Mouse (Mus musculus) adrenal gland, adult 8-10 months (tissue): ENCODE measurements at regions not wholly inside any gene's neighbourhood (a gene's known extent, or its start where the extent isn't known, plus 50 kb on each side); places are given as distances from the start of the nearest gene placed in this dataset.

Experiments used
- DNase-seq: peaks from one replicate; pipeline ENCODE4 v3.0.0; 2022

GRCm38 (mm10) chr14:47862556-47862955, 214.3 kb downstream of the Ktn1 start:
- DNase-seq = no peak

DNA sequence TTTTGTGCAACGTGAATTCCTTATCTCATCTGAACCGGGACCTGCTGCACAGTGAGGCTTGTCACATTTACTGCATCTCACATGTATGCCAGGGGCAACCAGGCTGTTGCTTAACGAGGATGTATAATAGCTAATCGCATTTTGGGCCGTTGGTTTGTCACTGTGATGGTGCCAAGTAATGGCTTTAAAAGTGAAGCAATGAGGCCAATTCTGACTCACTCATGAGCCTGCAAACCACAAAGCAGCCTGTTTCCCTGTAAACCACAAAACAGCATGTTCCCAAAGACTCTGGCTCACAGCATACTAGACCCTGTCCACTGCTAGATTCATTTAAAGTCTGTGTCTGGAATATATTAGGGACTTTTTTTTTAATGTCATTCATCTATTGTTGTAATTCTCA, 214.8 kb downstream of the Ktn1 start:
- DNase-seq = peak; percentile 18

- DNase-seq = no peak
These were observed 215.5 kb downstream of the Ktn1 start for GRCm38 (mm10) chr14:47863701-47864100.

- DNase-seq = no peak
These were observed 218.8 kb downstream of the Ktn1 start for GRCm38 (mm10) chr14:47867017-47867416.

DNA sequence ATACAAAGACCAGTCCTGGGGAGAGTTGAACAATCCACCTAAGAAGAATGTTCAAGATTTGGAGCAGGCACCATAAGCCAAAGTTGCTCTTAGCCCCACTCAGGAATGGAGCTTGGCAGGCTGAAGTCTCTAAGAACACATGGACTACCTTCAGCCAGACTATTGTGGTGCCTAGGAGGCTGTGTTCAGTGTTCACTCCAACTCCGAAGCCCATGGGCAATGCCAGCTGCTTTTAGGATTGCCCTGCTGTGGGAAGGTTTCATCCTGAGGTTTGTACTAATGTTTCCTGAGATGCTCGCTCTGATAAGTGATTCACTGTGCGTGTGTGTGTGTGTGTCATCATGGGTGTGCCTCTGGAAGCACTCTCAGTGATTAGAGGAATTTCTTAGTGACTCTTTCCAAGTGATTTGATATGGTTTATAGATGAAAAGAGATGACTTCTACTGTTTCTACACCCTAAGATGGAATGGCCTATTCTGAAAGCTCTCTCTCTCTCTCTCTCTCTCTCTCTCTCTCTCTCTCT, 220.1 kb downstream of the Ktn1 start:
- no peak for DNase-seq

DNA sequence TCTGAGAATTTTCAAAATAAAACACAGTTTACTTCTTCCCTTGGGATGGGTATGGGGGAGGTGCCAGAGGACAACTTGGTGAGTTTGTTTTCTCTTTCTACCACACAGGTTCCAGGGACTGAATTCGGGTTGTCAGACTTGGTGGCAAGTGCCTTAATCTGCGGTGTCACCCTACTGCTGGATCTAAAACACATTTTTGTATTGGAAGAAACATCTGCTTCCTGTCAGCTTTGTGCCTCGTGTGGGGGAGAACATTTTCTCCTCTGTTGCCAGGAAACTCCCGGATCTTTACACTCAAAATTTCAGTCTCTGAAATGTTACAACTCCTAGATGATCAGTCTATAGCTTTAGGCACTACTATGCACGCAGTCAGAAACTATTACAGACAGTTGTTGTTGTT, 228.3 kb downstream of the Ktn1 start:
- DNase-seq = no peak

DNA sequence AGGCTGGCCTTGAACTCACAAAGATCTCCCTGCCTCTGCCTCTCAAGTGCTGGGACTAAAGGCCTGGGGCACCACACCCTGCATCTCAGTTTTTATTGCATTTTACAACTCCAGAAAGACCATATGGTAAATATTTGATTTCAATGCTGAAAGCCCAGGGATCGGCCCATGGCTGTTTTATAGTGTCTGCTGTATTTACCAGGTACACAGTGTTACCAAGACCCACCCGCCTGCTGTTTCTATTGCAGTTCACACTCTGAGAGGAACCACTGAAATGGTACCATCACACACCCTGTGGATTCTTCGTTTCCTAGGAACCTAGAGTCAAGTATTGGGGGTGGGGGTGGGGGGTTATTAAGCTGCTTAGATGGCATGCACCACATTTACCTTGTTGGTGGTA, 228.9 kb downstream of the Ktn1 start:
- no peak for DNase-seq

GRCm38 (mm10) chr14:47877771-47878443, 229.7 kb downstream of the Ktn1 start:
- DNase-seq = no peak

DNA sequence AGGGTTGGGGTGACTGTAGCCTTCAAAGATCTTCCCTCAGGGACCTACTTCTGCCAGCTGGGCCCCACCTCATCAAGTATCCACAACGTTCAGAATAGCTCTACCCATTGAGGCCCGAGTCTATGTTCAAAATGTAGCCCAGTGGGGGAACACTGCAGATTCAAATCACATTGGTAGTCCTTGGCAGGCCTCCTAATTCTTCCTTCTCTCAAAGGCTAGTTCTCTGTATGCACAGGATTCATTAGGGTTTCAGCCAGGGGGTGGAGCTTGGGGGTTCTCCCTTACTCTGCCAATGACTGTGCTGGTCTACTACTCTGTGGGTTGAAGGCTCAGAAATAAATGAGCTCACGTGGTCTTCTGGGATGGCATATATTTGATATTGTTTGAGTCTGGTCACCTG, 235.3 kb upstream of the Peli2 start:
- no peak for DNase-seq

GRCm38 (mm10) chr14:47890251-47891198, 230.1 kb upstream of the Peli2 start:
- no peak for DNase-seq

GRCm38 (mm10) chr14:47896581-47896980, 224.0 kb upstream of the Peli2 start:
- no peak for DNase-seq

GRCm38 (mm10) chr14:47897907-47898530, 222.6 kb upstream of the Peli2 start:
- DNase-seq = no peak

DNA sequence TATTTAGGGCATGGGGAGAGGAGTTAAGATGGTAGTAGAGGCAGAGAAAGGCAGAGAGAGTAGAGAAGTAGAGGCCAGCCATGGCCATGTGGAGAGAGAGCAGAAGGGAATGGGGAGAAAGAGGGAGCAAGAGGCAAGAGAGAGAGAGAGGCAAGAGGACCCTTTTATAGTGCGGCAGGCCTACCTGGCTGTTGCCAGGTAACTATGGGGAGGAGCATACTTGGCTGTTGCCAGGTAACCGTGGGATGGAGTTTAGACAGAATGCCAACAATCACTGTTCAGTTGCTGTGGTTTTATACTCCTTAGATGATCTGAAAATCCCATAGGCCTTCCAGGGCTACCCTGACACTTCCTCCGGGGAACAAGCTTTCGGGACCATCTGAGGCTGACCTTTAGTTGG, 222.0 kb upstream of the Peli2 start:
- no peak for DNase-seq

- no peak for DNase-seq
These were observed 215.3 kb upstream of the Peli2 start for GRCm38 (mm10) chr14:47905334-47905733.

DNA sequence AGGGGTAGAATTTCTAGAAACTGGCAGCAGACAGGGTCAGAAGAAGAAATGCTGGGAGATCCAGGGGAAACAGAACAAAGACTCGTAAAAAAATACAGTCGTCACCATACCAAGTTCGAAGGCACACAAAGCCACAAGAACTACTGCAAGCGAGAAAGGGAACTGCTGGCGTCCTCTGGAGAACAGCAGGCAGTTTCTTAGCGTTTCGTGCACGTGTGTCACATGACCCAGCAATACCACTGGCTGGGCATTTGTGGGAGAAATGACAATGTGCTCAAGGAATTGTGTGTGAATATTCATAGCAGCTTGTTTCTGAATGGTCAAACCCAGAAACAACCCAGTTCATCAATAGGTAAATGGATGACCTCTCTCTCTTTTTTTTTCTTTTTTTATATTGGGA, 211.5 kb upstream of the Peli2 start:
- no peak for DNase-seq

DNA sequence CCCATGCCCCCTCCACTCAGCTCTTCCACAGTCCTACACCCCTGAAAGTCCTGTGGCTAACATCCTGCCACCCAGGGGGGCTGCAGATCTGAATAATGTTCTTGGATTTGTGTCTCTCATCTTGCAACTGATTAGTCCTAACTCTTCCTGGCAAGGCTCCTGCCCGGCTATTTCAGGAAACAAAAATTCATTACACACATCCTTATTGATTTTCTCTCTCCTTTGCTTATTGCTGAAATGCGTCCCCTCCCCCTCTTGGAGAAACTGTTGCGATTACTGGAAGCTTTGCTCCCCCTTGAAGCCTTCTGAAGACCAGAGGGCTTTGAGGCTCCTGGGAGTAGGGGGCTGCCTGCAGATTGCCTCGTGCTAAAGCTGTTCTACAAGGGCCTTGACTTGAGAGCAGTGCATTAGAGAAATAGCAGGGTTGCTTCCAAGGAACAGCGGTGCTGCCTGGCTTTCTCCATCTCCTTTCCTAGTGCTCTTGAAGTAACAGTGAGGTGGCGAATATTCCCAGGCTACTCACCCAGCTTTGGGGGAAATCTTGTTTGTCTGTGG, 209.8 kb upstream of the Peli2 start:
- DNase-seq = no peak

DNA sequence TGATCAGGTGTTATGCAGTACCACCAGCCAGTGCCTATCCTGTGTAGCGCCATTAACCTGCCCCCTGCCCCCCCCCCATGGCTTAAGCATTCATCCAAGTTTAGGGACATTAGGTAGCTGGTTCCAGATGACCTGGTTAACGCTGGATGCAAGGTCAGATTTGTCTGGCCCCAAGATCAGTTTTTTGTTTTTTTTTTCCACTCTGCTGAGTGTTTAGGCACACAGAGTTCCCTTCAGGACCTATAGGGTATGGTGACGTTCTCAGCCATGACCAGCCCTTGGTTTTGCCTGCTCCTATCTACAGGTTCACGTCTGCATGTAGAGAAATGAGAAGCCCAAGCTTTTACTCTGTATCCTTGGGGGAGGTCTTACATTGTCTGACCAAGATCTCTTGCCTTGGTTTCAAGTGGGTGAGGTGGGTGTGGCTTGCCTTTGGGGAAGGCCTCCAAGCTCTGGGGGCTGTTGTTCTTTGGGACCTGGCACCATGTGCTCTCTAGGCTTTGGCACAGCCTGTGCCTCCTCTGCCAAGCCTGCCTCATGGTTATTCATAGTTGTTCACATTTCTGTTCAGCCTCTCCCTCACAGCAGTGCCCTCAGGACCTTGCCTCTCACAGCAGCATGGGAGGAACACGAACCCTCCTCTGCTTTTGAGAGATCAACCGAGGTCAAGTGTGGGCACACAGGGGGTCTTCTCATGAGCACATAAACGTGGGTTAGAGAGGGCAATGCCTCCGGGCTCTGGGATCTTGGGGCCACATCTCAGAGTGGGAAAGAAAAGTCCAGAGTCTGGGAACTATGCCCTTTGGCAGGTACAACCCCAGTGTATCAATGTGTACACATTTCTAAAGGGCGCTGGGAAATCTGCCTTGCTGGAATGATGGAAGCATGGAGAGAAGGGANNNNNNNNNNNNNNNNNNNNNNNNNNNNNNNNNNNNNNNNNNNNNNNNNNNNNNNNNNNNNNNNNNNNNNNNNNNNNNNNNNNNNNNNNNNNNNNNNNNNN, 208.8 kb upstream of the Peli2 start:
- no peak for DNase-seq

DNA sequence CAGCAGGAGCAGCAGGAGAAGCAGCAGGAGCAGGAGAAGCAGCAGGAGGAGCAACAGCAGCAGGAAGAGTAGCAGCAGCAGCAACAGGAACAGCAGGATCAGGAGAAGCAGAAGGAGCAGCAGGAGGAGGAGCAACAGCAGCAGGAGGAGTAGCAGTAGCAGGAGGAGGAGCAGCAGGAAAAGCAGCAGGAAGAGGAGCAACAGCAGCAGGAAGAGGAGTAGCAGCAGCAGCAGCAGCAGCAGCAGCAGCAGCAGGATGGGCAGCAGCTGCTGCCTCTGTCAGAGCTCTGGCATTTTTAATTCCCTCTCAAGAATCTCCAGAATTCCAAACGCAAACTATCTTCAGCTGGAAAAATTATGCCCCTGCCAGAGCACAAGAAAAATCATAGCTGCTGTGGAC, 205.0 kb upstream of the Peli2 start:
- no peak for DNase-seq

DNA sequence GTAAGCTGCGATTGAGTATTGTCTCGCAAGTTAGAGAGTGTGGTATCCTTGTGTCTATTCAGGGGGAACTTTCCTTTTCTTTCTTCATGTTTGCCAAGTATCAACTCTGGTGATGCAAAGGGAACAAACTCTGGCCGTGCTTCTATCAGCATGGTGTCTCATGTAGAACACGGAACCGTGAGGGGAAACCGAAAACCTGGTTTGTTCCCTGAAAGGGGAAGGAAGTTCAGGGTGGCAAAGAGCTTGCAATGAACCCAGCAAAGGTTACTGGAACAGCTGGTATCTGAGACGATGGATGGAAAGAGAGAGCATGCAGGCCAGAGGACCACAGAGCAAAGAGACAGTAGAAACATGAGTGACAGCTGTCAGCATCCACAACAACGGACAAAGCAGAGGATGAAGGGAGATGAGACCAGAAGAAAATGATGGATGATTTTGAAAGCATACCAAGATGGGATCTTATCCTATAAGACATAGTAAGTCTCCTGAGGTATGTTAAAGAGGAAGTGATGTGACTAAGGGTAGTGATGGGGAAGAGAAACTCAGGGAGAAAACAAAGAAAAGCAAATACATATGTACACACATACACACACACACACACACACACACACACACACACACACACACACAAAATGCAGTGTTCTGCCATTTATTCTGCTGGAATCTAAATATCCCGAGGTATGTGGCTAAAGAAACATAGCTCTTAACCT, 199.8 kb upstream of the Peli2 start:
- DNase-seq = no peak

DNA sequence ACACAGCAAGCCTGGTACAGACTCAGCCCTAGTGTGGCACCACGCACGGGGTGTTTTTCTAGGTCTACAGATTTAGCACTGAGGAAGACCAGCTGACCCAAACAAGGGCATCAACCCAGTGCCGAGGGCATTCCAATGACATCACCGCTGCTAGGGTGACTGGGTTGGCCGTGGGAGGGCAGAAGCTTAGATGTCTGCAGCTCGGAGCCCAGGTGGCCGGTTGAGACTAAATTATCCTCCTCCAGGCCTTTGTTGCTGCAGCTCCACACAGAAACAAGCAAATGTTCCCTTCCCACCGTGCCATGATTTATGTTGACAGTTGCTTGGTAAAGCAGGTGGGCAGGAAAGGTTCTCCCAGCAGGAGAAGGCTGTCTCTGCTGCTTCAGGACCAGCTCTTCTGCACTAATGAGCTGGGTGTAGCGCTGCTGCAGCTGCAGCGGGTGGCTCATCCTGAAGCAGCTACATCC, 198.8 kb upstream of the Peli2 start:
- no peak for DNase-seq

DNA sequence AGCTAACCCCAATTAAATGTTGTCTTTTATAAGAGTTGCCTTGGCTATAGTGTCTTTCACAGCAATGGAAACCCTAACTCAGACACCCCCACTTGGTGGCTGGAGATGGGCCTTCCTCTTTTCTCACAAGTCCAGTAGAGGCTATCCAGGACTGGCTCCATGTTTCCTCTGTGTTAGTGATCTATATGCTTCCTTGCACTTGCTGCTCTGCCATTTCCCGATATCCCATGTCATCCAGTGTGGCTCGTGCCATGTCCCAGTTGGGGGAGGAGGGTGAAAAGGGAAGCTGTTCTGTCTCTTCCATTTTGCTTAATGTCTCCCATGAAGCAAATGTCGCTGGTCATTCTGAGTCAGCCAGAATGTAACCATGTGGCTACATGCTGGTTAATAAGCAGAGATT, 194.2 kb upstream of the Peli2 start:
- no peak for DNase-seq
